ENCODE assay signal across 33 mouse cellular contexts in genomic region chr13:98593938-98594539, GRCm38 (mm10). TPM values are rescaled to one million over a fixed set of nuclear protein-coding genes. Genes with fewer than 3 reads are reported as not detected.
DNase-seq lines count a peak whose midpoint lies in the region; ATAC-seq and TF ChIP-seq lines count a peak whose summit lies in the region.
"Had no signal": no experiment of that assay in that cellular context is flagged by ENCODE, and none has a peak within 500 bp of the region (broad histone marks: within the 10 kb centered on the region; RNA-seq: fewer than 3 reads in every experiment).

No protein-coding gene starts in this region.

- peaks cover 13% of the 10 kb centered on the region for H3K27me3 ChIP-seq in liver, embryonic 13.5 days
- H3K27me3 ChIP-seq in liver, embryonic 11.5 days (replicated peaks; ENCODE audit: control insufficient read depth, insufficient read depth, low read length) = peaks cover 3% of the 10 kb centered on the region
- peaks cover 31% of the 10 kb centered on the region for H3K27me3 ChIP-seq in embryonic facial prominence, embryonic 10.5 days (replicated peaks; ENCODE audit: low read depth, poor library complexity, severe bottlenecking)
- H3K27me3 ChIP-seq in liver, postnatal 0 days (ENCODE audit: insufficient read depth, low read length) = peaks cover 6% of the 10 kb centered on the region; the same call in 1 of the 2 replicates

- peak; percentile 49 for DNase-seq in embryo, embryonic 10 days (ENCODE audit: low spot score)
- DNase-seq in embryo, embryonic 9.5 days (ENCODE audit: extremely low spot score) = no peak
- no peak for DNase-seq in liver, embryonic 13.5 days
- DNase-seq in liver, embryonic 11.5 days (ENCODE audit: low spot score) = no peak
- DNase-seq in embryonic facial prominence, embryonic 10.5 days (ENCODE audit: low spot score) = peak; percentile 54
- DNase-seq in liver, postnatal 0 days = no peak
- DNase-seq in layer of hippocampus, postnatal 14 days (ENCODE audit: low spot score in 2 of 2) = no peak
- no peak for DNase-seq in cerebellum, postnatal 10 days
- DNase-seq: adrenal gland, postnatal 14 days; cerebellum, adult 2 months; cerebellum, postnatal 36 days; gastrocnemius, postnatal 36 days; heart, adult 2 months; heart, postnatal 14 days; left cerebral cortex, postnatal 4 days; right cerebral cortex, postnatal 14 days; spleen, adult 18-20 months; thymus, adult 18-20 months; thymus, postnatal 36 days had no signal

- no peak overlapping the region for H3K4me2 ChIP-seq in liver, embryonic 13.5 days
- no peak overlapping the region for H3K4me2 ChIP-seq in liver, embryonic 11.5 days
- H3K4me2 ChIP-seq in liver, postnatal 0 days (ENCODE audit: low read depth, low read length) = no peak overlapping the region
- H3K4me2 ChIP-seq: embryonic facial prominence, embryonic 13.5 days; forebrain, embryonic 13.5 days; heart, embryonic 13.5 days; hindbrain, embryonic 12.5 days; limb, embryonic 15.5 days; midbrain, embryonic 11.5 days; neural tube, embryonic 15.5 days had no signal

- peak; percentile 32; the same call in 1 of the 2 replicates for ATAC-seq in liver, embryonic 13.5 days (ENCODE audit: low read depth)
- ATAC-seq in liver, embryonic 11.5 days (replicated peaks; ENCODE audit: low FRiP score) = no peak
- ATAC-seq in liver, postnatal 0 days = peak; percentile 47
- ATAC-seq: activated CD4-positive, CD25-positive, alpha-beta regulatory T cell, adult 4 months; forebrain, embryonic 13.5 days had no signal

- no peak for TF ChIP-seq EP300 in liver, postnatal 0 days (IDR thresholded peaks at IDR 0.05; ENCODE audit: low read depth)

- no peak for TF ChIP-seq CTCF in liver, postnatal 0 days (IDR thresholded peaks at IDR 0.05; ENCODE audit: low read depth)

- no peak overlapping the region for H3K27ac ChIP-seq in liver, embryonic 13.5 days
- H3K27ac ChIP-seq in liver, embryonic 11.5 days (ENCODE audit: low read depth, low read length) = no peak overlapping the region
- peak overlapping the region; percentile 65 for H3K27ac ChIP-seq in embryonic facial prominence, embryonic 10.5 days (replicated peaks)
- peak overlapping the region; percentile 69 for H3K27ac ChIP-seq in liver, postnatal 0 days (ENCODE audit: low read depth)
- H3K27ac ChIP-seq: embryonic facial prominence, embryonic 13.5 days; forebrain, embryonic 13.5 days; heart, adult 2 months; heart, embryonic 13.5 days; hindbrain, embryonic 12.5 days; kidney, postnatal 0 days; limb, embryonic 15.5 days; macrophage; neural tube, embryonic 15.5 days had no signal

- H3K9ac ChIP-seq in liver, embryonic 13.5 days = no peak overlapping the region
- no peak overlapping the region for H3K9ac ChIP-seq in liver, embryonic 11.5 days (ENCODE audit: low read depth, low read length)
- no peak overlapping the region for H3K9ac ChIP-seq in liver, postnatal 0 days (replicated peaks)
- H3K9ac ChIP-seq: embryonic facial prominence, embryonic 13.5 days; forebrain, embryonic 13.5 days; heart, embryonic 13.5 days; hindbrain, embryonic 12.5 days; limb, embryonic 15.5 days; neural tube, embryonic 15.5 days had no signal

- H3K4me1 ChIP-seq in liver, embryonic 13.5 days (replicated peaks) = peaks cover 10% of the 10 kb centered on the region; the same call in 1 of the 2 replicates
- H3K4me1 ChIP-seq in liver, embryonic 11.5 days (replicated peaks; ENCODE audit: control insufficient read depth, insufficient read depth, low read length) = no peaks in the 10 kb centered on the region
- H3K4me1 ChIP-seq in embryonic facial prominence, embryonic 10.5 days = peaks cover 54% of the 10 kb centered on the region
- peaks cover 2% of the 10 kb centered on the region; the same call in 1 of the 2 replicates for H3K4me1 ChIP-seq in liver, postnatal 0 days (ENCODE audit: insufficient read depth)

- no peaks in the 10 kb centered on the region for H3K9me3 ChIP-seq in liver, embryonic 13.5 days (replicated peaks)
- H3K9me3 ChIP-seq in liver, embryonic 11.5 days (ENCODE audit: control insufficient read depth, low read length) = no peaks in the 10 kb centered on the region
- H3K9me3 ChIP-seq in embryonic facial prominence, embryonic 10.5 days = no peaks in the 10 kb centered on the region
- H3K9me3 ChIP-seq in liver, postnatal 0 days (ENCODE audit: low read length) = no peaks in the 10 kb centered on the region
- H3K9me3 ChIP-seq: embryonic facial prominence, embryonic 13.5 days; forebrain, embryonic 13.5 days; heart, embryonic 13.5 days; hindbrain, embryonic 12.5 days; limb, embryonic 15.5 days; neural tube, embryonic 15.5 days had no signal

- H3K36me3 ChIP-seq in liver, embryonic 13.5 days = no peaks in the 10 kb centered on the region
- no peaks in the 10 kb centered on the region for H3K36me3 ChIP-seq in liver, embryonic 11.5 days (ENCODE audit: control insufficient read depth, insufficient read depth, low read length)
- no peaks in the 10 kb centered on the region for H3K36me3 ChIP-seq in embryonic facial prominence, embryonic 10.5 days (replicated peaks)
- no peaks in the 10 kb centered on the region for H3K36me3 ChIP-seq in liver, postnatal 0 days (replicated peaks; ENCODE audit: insufficient read depth, low read length)
- H3K36me3 ChIP-seq: embryonic facial prominence, embryonic 13.5 days; heart, embryonic 13.5 days; hindbrain, embryonic 12.5 days; limb, embryonic 15.5 days; neural tube, embryonic 15.5 days had no signal

- WGBS in liver, embryonic 13.5 days (ENCODE audit: insufficient replicate concordance) = 63% methylated on average over 11 of the region's 11 CpGs
- WGBS in liver, embryonic 11.5 days = 63% methylated on average over 11 of the region's 11 CpGs
- 41% methylated on average over 11 of the region's 11 CpGs for WGBS in embryonic facial prominence, embryonic 10.5 days
- WGBS in liver, postnatal 0 days (ENCODE audit: insufficient replicate concordance) = 52% methylated on average over 11 of the region's 11 CpGs

- no peak overlapping the region for H3K4me3 ChIP-seq in liver, embryonic 13.5 days (replicated peaks)
- no peak overlapping the region for H3K4me3 ChIP-seq in liver, embryonic 11.5 days (ENCODE audit: low read depth, low read length)
- H3K4me3 ChIP-seq in embryonic facial prominence, embryonic 10.5 days = no peak overlapping the region
- no peak overlapping the region for H3K4me3 ChIP-seq in liver, postnatal 0 days (ENCODE audit: low read depth, low read length)
- H3K4me3 ChIP-seq: embryonic facial prominence, embryonic 13.5 days; erythroblast, embryonic 14.5 days; forebrain, embryonic 13.5 days; heart, adult 2 months; heart, embryonic 13.5 days; hindbrain, embryonic 12.5 days; limb, embryonic 15.5 days; neural tube, embryonic 15.5 days had no signal

RNA-seq across cellular contexts. Expression of gene Tmem174, which starts 43.2 kb away (rescaled TPM):
- polyA plus RNA-seq in liver, embryonic 13.5 days (2015; fragmentation: Nextera tagmentation; extraction: Ambion mirVana) = not detected in 2 replicates
- not detected in 2 replicates for polyA plus RNA-seq in liver, embryonic 11.5 days (2014; fragmentation: Nextera tagmentation; extraction: Ambion mirVana)
- not detected in 2 replicates for polyA plus RNA-seq in embryonic facial prominence, embryonic 10.5 days (2016; fragmentation: Nextera tagmentation; extraction: Ambion mirVana)
- polyA plus RNA-seq in liver, postnatal 0 days (2015; fragmentation: Nextera tagmentation; extraction: Ambion mirVana) = not detected in 2 replicates
- total RNA-seq in layer of hippocampus, postnatal 14 days (2021) = not detected
- total RNA-seq: adrenal gland, postnatal 14 days; gastrocnemius, adult 18-20 months; gastrocnemius, postnatal 36 days; heart, adult 2 months; heart, postnatal 14 days; layer of hippocampus, postnatal 10 days; left cerebral cortex, postnatal 4 days; midbrain, postnatal 0 days had no signal
- polyA plus RNA-seq: activated CD4-positive, CD25-positive, alpha-beta regulatory T cell, adult 4 months; embryonic facial prominence, embryonic 13.5 days; erythroblast, embryonic 14.5 days; forebrain, embryonic 13.5 days; heart, adult 2 months; heart, embryonic 13.5 days; hindbrain, embryonic 12.5 days; limb, embryonic 15.5 days; macrophage; midbrain, embryonic 11.5 days; midbrain, postnatal 0 days; neural tube, embryonic 15.5 days had no signal

Comparison
In these comparisons a context has a peak if more than half of its experiments do, and no peak if none do; other contexts are left out.
1. DNase-seq: peak in embryo, embryonic 10 days (single experiment) and embryonic facial prominence, embryonic 10.5 days (single experiment); none in embryo, embryonic 9.5 days (single experiment), liver, embryonic 13.5 days (single experiment), liver, embryonic 11.5 days (single experiment), liver, postnatal 0 days (single experiment), layer of hippocampus, postnatal 14 days (0 of 2) and cerebellum, postnatal 10 days (0 of 2).
2. H3K27ac ChIP-seq: peak in embryonic facial prominence, embryonic 10.5 days (single experiment) and liver, postnatal 0 days (single experiment); none in liver, embryonic 13.5 days (single experiment) and liver, embryonic 11.5 days (single experiment).